Mouse (Mus musculus) yolk sac, embryonic 10.5 days (tissue): ENCODE data around the gene Ereg.
A peak's percentile ranks its signal among the peaks of the same experiment; 100 is the strongest.

ENCODE experiments used
- DNase-seq: peaks from one replicate; pipeline ENCODE4 v3.0.0-alpha.2; 2017; ENCODE audit warnings: low spot score

Ereg gene

GRCm38 (mm10) chr5:91111019-91111418 is 36.6 kb downstream of the Ereg start:
- no peak for DNase-seq

GRCm38 (mm10) chr5:91113967-91114366 is 39.5 kb downstream of the Ereg start:
- no peak for DNase-seq

DNA sequence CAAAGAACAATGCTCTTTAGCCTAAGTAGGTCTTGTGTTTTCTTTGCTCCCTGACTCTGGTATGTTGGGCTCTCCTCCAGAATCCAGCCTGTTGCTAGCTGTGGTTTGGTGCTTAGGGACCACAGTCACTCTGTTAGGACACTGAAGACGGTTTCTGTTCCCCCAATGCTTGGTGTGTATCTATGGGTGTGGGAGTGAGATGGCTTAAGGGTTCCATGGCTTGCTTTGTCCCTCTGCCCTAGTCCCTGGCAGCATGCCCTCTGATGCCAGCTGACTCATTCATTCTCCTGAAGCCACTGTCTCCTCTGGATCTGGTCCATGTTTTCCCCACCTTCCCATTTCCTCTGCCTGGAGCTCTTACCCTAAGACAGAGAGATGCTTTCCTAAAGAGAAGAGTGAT is 40.2 kb downstream of the Ereg start:
- DNase-seq, result no peak

GRCm38 (mm10) chr5:91118618-91119017 is 44.2 kb downstream of the Ereg start:
- DNase-seq, result no peak

DNA sequence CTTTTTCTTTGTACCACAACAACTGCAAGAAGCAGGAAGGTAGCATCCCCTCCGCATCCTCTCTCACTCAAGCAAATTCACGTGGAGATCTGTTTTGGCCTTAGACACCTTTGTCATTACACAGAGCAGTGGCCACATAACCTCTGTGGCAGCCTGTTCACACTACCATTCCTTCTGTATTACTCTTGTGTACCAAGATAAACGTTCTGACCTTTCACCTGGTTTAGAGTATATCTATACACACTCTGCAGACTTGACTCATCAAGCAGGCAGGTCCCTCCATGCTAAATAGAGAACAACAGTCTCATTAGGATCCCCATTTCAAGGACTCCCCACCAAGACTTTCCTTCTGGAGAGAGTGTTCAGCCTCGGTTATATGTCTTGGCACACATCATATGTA is 49.0 kb downstream of the Ereg start:
- no peak for DNase-seq

GRCm38 (mm10) chr5:91124140-91124539 is 49.7 kb downstream of the Ereg start:
- no peak for DNase-seq

DNA sequence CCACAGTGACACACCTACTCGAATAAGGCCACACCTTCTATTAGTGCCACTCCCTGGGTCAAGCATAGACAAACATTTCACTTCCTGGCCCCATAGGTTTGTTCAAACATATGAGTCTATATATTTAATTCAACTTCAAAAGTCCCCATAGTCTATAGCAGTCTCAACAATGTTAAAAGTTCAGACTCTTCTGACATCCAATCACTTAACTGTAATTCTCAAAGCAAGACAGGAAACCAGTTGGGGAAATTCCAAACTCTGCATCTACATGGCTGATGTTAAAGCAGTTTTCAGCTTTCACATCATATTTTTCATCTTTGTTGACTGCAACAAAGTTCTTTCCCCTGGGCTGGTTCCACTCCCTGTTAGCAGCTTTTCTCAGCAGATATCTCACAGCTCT is 52.2 kb downstream of the Ereg start:
- no peak for DNase-seq

DNA sequence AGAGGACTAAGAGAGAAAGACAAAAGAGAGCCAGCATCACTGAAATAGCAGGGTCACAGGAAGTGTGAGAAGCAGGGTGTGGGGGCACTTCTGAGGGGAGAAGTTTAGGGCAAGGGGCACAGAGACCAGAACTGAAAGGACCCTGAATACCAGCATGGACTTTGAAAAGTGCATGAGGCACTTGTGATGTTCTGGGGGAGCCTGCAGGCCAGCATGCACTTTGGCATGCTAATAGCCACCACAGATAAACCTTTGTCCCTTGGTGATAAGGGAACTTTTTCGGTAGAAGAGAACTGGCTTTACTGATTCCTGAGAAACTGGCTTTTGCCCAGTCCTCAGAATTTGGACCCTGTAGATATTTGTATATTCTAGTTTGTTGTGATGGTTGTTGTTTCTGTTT is 60.5 kb downstream of the Ereg start:
- DNase-seq, result no peak

DNA sequence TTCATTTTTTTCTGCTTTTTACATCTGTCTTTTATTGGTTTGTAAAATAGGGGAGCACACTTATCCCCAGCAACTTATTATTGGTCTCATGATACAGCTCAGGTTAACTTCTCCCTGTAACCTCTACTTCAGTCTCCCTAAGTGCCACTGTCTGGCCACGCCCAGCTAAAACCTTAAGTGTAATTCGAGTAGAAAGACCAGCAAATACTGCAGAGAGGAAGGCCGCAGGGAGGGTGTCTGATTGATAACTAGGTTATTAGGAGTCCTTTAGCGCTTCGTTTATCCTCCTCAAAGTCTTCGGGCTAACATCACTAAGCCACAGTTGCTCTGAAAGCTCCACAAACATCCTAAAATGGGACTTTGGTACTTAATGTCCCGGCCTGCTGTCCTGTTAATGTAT is 64.5 kb downstream of the Ereg start:
- DNase-seq, result no peak

DNA sequence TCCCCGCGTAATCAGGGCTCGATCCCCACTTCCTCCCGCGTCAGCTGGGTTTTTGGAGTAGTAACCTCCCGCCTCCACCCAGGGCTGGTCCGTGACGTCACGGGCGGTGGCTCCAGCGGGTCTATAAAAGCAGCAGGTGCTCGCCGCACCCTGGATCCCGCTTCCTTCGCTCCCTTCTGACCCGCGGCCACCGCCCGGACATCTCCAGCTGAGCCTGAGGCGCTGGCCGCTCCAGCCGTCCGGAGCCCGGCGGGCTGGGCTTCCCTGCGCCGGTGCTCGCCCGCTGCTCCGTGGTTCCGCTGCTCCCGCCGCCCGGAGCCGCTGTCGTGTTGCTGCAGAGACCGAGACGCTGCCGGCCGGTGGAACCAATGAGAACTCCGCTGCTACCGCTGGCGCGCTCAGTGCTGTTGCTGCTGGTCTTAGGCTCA is 65.0 kb downstream of the Ereg start, which contains the start of gene Areg:
TSS of gene Areg (plus strand) at position 154 of the 428 bp plus-strand sequence.
- peak; percentile 10 for DNase-seq

GRCm38 (mm10) chr5:91140896-91141448 is 66.5 kb downstream of the Ereg start:
- DNase-seq, result no peak
